Mouse (Mus musculus): ENCODE results near the gene Them7.

Them7 gene

GRCm38 (mm10) chr2:105416046-105416659 is 192.0 kb downstream of the Them7 start:
- DNase-seq (ENCODE audit: low spot score): no peak

- DNase-seq (ENCODE audit: low spot score): no peak
These were observed 192.7 kb downstream of the Them7 start for GRCm38 (mm10) chr2:105416660-105417348.

- DNase-seq (ENCODE audit: low spot score): no peak
These were observed 193.5 kb downstream of the Them7 start for GRCm38 (mm10) chr2:105417663-105418062.

GRCm38 (mm10) chr2:105418629-105419227 is 194.6 kb downstream of the Them7 start:
- no peak for DNase-seq (ENCODE audit: low spot score)

GRCm38 (mm10) chr2:105427447-105427846 is 203.3 kb downstream of the Them7 start:
- DNase-seq (ENCODE audit: low spot score): no peak

- DNase-seq (ENCODE audit: low spot score): peak; percentile 77
These were observed 203.9 kb downstream of the Them7 start for GRCm38 (mm10) chr2:105428029-105428428.

- no peak for DNase-seq (ENCODE audit: low spot score)
These were observed 204.3 kb downstream of the Them7 start for GRCm38 (mm10) chr2:105428467-105428866.

Measured in urinary bladder, postnatal 25 days (tissue).